Mouse (Mus musculus) adrenal gland, postnatal 14 days (tissue): ENCODE data around the gene Maco1. TPM values are rescaled to one million over a fixed set of nuclear protein-coding genes. Genes with fewer than 3 reads are reported as not detected.
"Not testable (repeated sequence)": the region's sequence is repeated elsewhere in the genome, so short reads cannot be mapped to it uniquely, and the experiment has no call there.

ENCODE experiments used
- DNase-seq: peaks from one replicate; pipeline ENCODE4 v3.0.0; 2021; ENCODE audit warnings: mixed read lengths
- total RNA-seq: library from RNA; stranded (reverse); gene quantifications from 2 replicates; pipeline ENCODE4 v1.2.3, GENCODE M21; 2021

Maco1 gene
- total RNA-seq, 1 experiment from 2014 or later, result 35.3 TPM

DNA sequence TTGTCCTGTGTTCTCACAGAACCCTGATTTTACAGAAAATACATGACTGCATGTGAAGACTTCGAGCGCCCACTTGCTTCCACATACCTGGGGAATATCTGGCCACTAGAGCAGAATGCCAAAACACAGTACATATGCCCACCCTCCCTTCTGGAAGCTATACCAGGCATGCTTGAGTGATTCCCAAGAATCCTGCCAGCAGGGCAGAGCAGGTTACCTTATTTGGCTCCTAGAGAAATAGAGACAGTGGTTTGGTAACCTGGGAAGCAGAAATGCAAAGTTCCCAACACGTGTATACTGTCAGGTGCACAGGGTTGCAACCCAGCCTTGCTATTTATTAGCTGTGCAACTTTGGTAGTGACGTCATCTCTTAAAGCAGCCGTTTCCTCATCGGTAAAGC lies 8.7 kb upstream of the Maco1 start:
- no peak for DNase-seq

DNA sequence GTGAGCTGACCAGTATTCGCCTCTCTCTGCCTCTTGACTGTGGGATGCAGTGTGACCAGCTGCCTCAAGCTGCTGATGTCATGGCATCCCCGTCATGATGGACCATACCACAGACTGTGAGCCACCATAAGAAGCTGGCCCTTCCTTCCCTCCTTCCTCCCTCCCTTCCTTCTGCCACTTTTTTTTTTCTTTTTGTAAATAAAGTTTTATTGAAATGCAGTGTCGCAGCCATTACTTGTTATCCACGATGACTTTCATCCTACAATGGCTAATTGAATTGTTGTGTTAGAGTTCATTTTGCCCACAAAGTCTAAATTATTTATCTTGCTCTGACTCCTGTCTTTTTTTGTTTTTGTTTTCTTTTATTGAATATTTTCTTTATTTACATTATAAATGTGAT lies 5.3 kb upstream of the Maco1 start:
- DNase-seq, result no peak

DNA sequence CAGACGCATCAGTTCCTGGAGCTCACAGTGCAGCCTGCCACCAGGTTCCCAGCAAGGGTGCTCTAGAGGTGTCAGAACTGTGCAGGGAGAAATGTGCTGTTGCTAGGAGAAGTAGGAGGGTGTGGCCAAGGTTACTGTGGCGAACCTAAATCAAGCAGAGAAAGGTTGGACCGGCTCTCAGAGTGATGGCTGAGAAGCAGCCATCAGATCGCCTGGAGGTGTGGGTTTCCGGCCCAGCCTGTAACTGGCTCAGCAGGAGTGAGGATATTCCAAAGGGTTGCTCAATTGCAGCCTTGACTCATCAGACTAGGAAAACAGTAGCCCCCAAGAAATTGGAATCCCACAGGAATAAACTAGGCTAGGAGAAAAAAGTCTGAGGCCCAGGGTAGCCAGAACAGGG lies 3.4 kb upstream of the Maco1 start:
- no peak for DNase-seq

DNA sequence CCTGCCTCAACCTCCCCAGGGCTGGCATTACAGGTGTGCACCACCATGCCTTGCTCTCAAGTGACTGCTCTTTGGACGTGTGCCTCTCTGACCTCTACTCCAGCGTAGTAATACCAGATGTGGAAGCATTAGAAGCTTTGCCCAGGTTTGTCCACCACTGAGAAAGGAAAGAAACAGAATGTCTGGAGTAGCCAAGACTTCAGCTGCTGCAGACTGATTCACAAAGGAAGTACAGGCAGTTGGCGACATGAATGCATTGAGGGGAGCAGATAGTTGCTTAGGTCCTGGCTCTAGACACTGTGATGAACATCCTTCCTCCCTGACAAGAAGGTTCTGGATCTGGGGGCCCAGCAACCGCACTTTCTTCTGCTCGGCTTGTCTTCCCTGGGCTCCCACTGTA lies 2.9 kb upstream of the Maco1 start:
- no peak for DNase-seq

DNA sequence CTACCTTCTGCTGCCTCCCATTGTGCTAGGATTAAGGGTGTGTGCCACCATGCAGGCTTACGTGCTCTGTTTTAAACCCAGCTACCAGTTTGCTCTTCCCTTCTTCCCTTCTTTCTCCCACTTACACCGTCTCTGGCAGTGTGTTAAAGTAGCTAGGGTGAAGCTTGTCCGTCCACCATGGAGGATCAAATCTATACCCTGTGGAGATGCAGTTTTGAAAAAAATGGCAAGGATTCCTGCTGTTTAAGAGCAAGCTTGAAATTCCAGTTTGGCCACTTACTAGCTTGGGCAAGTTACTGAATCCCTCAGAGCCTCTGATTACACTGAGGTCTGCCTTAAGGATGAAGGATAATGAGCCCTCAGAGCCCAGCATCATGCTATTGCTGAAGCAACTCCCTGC lies 2.2 kb upstream of the Maco1 start:
- no peak for DNase-seq

DNA sequence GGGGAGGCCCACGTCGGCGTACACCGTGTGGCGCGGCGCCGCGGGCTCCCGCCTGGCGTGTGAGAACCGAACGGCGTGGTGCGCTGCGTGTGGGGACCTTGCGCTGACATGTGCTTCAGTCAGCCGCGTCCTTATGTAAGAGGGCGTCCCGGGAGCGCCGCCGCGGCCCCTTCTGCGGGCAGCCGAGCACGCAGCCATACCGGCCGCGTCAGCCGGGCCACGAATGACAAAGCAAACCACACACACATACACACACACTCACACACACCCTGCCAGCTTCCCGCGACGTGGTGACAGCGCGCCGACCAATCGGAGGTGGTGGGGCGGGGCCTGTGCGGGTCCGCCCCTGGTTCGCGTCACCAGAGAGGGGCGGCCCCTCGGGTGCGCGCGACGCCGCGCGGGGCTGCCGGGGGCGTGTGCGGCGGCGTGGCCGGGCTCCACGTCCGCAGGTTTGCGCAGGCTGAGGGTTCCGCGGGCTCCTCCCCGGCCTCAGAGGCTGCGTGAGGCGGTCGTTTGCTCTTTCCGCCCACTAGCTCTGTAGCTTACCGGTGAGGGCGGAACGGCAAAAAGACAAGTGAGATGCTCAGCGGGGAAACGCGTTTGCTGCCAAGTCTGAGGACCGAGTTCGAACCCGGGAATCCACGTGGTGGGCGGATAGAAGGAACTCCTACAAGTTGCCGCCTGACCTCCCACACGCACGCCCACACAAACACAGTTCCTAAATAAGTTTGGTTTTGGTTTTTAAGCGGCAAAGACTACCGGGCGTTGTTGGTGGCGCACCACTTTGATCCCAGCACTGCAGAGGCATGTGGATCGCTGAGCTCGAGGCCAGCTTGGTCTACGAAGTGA lies 716 bp upstream of the Maco1 start:
- peak; percentile 97 for DNase-seq

DNA sequence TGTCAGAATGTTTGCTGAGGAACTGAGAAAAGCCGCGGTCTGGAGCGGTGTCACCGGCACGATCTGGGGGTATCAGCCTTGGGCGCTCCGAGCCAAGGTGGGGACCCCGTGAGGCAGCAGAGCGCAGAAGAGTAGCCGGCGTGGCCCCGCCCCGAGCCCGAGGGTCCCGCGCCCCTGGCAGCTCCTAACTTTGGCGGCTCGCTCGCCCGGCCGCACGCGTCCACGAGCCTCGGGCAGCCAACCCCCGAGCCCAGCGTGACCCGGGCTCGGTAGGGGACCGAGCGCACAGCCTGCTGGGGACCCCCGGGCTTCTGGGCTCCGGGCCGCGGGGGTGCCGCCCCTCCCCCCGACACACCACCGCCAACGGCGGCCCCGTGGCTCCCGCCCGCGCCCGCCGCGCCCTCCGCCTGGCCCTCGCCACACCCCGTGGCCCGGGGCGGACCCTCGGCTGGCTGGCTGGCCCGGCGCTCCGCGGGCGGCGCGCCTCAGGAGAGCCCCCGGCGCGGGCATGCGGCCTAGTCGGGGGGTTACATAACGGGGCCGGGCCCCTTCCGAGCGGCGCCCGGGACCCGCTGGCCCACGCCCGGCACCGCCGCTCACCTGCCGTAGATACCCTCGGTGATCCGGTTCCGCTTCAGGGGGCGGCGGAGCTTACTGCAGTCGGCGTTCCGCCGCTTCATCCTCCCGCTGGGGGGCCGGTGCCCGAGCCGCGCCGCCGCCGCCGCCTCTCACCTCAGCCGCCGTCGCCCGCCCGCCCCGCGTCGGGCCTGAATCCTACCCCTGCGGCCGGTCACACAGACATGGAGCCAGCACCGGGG lies 498 bp downstream of the Maco1 start:
- peak; percentile 71 for DNase-seq

DNA sequence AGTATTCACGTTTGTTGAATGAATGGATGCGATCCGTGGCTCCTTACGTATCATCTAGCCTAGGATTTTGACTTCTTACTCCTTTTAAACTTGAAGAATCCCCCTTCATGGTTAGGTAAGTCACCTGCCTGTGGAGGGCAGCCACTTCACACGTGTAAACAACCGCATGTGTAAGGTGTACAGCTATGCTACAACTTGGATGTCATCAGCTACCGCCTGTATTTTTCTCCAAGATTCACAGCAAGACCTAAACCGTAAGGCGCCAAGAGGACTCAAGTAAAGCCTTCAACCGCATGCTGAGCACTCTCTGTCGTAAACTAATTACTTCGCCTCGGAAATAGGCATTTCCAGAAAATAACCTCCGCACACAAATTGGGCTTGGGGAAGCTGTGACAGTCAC lies 1.3 kb downstream of the Maco1 start:
- DNase-seq, result no peak

DNA sequence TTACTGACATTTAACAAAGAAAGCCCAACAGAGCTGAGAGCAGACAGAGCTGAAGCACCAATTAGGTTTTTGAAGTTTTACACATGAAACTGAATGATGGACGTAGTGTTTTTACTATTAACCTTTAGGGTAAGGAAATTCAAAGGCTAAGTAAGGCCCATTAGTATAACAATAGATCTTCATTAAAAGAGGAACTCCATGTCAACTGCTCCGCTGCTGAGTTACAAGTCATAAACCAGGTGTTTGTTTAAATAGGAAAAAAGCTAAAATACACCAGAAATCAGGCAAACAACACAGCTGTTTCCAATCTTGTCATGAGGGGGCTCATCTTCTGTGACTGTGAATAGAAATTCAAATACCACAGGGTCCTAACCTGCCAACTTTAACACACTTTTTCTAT lies 1.9 kb downstream of the Maco1 start:
- DNase-seq, result no peak

DNA sequence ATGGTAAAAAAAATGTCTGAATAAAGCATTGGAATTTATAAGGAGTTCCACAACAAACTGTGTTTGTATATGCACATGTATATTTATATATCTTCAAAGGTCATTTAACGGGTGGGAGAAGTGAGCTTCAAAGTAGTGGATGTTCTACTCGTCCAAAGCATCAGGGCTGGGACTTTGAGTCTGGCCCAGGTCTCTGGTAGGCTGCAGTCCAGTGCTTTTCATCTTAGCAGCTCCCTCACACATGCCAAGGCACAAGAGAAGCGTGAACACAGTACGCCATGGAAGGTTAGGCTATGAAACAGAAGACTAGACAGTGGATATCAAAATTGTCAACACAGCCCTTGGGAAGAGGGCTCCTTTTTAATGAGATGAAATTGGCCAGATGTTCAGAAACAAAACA lies 2.6 kb downstream of the Maco1 start:
- DNase-seq, result no peak

DNA sequence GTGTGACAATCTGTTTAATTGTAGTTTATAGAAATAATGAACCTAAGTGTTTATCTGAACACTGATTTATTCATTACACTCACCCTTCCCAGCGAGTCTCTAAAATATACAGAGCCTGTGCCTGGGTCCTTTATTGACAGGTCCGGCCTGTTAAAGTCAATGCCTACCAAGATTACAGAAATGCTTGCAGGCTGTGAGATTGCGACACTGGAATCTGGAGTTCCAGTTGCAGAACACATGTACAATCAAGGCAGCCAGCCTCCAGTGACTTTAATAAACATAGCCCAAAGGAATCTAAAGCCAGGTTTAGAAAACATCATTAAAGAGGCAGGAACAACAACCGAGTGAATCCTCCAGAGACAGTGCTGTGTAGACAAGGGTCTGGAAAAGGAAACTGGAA lies 5.6 kb downstream of the Maco1 start:
- peak; percentile 30 for DNase-seq

DNA sequence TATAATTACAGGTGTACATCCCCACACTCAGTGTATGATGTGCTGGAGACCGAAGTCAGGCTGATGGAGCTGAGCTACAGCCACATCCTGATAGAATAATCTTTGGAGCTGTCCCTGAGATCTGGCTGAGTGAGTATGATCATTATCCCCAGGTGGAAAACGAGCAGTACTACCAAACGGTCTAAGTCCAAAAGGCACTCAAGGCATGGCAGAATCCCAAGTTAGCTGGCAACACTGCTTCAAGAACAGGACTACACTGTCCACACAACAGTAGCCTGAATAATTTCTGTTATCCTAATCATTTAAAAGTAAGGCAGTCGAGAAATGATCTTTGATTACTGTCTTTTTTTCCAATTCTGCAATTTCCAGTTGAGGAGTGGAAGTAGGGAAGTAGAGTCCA lies 9.6 kb downstream of the Maco1 start:
- peak; percentile 32 for DNase-seq

DNA sequence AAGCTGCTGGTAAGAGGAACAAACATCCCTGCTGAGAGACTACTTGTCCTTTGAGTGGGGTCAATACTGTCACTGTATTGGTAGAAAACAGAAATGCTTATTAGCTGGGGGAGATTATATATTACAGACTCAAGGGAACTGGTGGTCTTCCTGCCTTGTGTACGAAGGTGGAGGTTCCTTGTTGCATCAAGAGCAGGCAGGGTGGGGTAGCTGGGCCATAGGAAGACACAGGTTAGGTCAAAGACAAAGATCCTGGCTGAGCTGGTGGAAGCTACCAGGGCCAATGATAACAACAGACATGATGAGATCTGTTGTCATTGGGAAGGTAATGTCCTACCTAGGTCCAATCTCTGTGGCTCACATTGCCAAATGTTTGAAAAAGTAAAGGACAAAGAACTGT lies 12.9 kb downstream of the Maco1 start:
- DNase-seq, result no peak

DNA sequence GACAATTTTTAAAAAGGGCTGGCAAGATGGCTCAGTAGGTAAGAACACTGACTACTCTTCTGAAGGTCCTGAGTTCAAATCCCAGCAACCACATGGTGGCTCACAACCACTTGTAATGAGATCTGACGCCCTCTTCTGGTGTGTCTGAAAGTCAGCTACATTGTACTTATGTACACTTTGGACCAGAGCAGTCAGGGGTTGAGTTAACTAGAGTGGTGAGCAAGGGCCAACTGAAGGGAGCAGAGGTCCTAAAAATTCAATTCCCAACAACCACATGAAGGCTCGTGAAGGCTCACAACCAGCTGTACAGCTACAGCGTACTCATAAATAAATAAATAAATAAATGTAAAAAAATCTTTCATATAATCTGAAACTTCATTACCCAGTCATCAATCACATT lies 14.4 kb downstream of the Maco1 start:
- not testable (repeated sequence) for DNase-seq

DNA sequence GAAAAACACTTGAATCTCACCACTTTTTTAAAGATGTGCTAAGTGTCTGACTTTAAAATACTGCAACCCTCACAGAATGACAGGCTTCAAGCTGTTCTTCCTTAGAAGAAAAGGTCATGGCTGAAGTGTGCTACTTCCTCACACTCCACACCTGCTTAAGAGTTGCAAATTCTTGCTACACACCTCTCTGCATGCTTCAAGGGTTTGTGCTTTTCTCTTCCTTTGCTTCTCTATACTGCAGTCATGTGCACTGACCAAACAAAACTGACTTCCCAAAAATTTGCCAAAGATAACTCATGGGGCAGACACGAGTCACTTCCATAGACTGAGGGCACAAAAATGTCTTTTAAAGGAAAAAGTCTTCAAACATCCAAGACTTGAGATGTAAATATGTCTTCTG lies 14.9 kb downstream of the Maco1 start:
- no peak for DNase-seq

DNA sequence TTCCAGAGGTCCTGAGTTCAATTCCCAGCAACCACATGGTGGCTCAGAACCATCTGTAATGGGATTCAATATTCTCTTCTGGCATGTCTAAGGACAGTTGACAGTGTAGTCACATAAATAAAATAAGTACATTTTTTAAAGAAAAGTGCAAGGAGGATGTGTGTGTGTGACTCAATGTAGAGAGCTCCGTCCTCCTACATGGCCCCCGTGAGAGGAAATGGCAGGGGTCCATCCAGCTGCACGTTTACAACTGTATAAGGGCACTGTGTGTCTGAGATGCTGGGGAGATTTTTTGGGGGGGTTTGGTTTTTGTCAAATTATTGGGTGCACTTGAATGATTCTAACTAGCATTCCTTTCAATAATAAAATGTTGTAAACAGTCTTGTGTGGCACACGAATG lies 17.7 kb downstream of the Maco1 start:
- no peak for DNase-seq

DNA sequence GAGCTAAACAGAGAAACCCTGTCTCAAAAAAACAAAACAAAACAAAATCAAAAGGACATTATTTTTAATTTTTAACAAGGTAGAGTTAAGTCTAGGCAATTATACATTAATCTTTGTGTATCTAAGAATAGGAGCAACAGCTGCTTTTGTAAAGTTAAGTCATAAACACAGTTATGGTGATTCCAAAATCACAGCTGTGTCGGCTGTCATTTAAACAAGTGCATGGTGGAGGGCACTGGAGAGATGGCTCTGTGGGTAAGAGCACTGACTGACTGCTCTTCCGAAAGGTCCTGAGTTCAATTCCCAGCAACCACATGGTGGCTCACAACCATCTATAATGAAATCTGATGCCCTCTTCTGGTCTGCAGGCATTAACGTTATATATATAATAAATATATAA lies 21.2 kb downstream of the Maco1 start:
- DNase-seq, result no peak

DNA sequence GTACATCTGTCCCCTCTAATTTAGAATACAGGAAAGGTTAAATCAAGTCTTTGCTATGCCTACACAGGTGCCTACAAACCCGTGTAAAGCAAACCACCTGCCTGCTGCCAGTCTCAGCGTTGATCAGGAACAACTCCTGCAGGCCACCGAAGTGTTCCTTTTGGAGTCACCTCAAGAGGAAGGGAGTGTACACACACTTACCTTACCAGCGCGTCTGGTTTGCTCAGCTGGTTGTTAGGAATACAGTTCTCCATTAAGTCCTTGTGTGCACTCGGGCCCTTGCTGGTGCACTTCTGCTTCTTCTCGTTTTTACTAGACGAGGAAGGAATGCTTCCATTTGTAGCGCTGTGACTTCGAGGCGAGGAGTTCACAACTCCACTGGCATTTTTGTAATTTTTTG lies 25.3 kb downstream of the Maco1 start:
- no peak for DNase-seq

DNA sequence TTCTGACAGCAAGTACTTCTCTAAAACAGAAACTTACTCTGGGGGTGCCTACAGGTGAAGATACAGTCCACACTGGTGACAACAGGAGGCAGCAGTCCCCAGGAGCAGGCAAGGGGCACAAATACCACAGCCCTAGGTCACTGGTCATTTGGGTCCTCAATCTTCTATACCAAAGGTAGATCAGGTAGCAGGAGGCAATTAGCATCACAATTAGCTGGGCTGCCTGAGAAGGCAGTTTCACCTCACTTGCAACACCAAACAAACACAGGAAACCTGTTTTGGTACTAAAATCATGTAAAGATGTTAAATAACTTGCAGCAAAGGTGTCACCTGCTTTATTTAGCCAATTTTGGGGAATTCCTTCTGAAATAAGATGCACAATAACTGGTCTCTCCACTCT lies 26.8 kb downstream of the Maco1 start:
- no peak for DNase-seq

DNA sequence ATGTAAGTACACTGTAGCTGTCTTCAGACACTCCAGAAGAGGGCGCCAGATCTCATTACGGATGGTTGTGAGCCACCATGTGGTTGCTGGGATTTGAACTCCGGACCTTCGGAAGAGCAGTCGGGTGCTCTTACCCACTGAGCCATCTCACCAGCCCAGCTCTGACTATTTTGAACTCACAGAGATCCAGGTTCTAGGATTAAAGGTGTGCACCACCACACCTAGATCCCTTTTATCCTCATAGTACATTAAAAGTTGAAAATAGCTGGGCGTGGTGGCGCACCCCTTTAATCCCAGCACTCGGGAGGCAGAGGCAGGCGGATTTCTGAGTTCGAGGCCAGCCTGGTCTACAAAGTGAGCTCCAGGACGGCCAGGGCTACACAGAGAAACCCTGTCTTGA lies 27.3 kb downstream of the Maco1 start:
- DNase-seq, result not testable (repeated sequence)

DNA sequence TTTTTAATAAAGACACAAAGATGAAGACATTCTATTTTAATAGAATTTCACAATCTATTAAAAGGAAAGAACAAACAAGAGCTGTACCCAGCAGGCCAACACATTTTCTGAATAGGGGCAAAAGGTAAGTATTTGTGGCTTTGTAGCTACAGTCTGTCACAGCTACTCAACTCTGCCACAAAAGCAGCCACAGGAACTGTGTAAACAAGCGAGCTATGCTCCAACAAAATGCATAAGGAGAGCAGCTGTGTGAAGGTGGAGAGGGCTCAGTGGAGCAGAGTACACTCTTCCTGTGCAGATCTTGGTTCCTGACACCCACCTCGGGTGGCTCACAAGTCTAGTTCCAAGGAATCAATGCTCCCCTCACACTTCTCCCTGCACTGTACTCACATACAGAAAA lies 29.6 kb downstream of the Maco1 start:
- DNase-seq, result no peak

DNA sequence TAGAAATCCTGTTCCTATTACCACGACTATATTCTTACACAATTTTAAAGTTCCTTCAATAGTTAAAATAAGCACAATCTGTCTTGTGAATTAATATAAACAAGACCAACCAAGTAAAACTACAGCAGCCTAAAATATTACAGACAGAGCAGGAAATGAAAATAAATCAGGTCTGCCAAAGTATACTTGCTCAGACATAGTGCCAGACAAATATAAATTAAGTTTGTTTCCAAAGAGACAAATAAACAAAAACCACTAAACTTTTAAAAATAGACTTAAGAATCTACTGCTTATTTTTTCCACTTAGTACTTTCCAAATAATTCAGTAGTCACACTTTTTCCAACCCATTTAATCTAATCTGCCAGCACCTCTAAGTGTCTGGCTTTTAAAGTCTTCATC lies 32.1 kb downstream of the Maco1 start:
- no peak for DNase-seq

DNA sequence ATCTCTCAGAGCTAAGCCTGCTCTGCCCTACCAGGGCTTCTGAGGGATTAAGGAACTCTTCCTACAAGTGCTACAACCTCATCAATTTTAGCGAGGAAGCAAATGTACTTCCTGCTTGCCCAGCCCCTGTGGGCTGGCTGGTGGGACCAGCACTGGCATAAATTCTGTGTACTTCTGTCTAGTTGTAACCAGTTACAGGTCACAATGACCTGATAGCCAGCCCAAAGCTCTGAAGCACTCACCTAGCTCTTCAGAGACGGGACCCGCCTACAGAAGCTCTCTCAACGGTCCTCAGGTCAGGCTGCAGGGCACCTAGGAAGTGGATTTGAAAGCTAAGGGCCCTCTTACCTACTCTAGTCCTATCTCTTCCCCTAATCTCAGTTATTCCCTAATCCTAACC lies 35.4 kb downstream of the Maco1 start:
- DNase-seq, result no peak

DNA sequence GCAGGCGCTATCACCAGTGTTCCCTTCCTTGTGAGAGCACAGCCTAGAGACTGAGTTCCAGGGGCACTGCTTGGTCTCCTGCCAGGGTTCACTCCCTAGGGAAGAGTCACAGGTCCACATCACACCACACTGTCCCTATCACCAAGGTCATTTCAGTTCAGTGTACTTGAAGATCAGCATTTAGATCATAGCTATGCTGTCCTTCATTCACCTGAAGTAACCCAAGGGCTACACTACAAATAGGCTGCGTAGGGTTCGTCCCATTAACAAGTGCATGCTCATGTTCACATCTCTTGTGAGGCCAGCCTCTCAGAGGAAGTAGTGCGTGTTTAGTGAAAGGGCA lies 38.9 kb downstream of the Maco1 start:
- peak; percentile 80 for DNase-seq
